Mouse (Mus musculus) midbrain, embryonic 11.5 days (tissue): ENCODE data around the gene Otulin. TPM values are rescaled to one million over a fixed set of nuclear protein-coding genes. Genes with fewer than 3 reads are reported as not detected.
A peak's percentile ranks its signal among the peaks of the same experiment; 100 is the strongest.

Source experiments
- ATAC-seq: fragments of 200-750 bp; cut with Nextera tagmentation; 2 replicates; pipeline ENCODE4 v1.8.0; 2017; ENCODE audit warnings: moderate TSS enrichment, moderate library complexity; ENCODE audit not compliant: low FRiP score
- DNase-seq: peaks from one replicate; pipeline ENCODE4 v3.0.0; 2015; ENCODE audit warnings: low spot score; ENCODE audit errors: missing footprints
- H3K27ac ChIP-seq: fragments of 300-500 bp; sonication (generic); 2 replicates; pipeline ENCODE4 v1.5.1; 2014; ENCODE audit warnings: low read depth, low read length
- H3K27me3 ChIP-seq: fragments of 300-500 bp; sonication (generic); 2 replicates; pipeline ENCODE4 v1.6.1; 2014; ENCODE audit warnings: mild to moderate bottlenecking, low read length, moderate library complexity, mixed read lengths; ENCODE audit not compliant: control insufficient read depth, insufficient read depth
- H3K36me3 ChIP-seq: fragments of 300-500 bp; sonication (generic); 2 replicates; pipeline ENCODE4 v1.6.1; 2014; ENCODE audit warnings: mild to moderate bottlenecking, low read length, moderate library complexity, mixed read lengths; ENCODE audit not compliant: control insufficient read depth, insufficient read depth
- H3K4me1 ChIP-seq: fragments of 300-500 bp; sonication (generic); 2 replicates; pipeline ENCODE4 v1.6.1; 2014; ENCODE audit warnings: low read length; ENCODE audit not compliant: control insufficient read depth, insufficient read depth
- H3K4me2 ChIP-seq: fragments of 300-500 bp; sonication (generic); 2 replicates; pipeline ENCODE4 v1.6.1; 2014; ENCODE audit warnings: mild to moderate bottlenecking, moderate library complexity
- H3K4me3 ChIP-seq: fragments of 300-500 bp; sonication (generic); 2 replicates; pipeline ENCODE4 v1.5.1; 2014; ENCODE audit warnings: low read depth, low read length
- H3K9ac ChIP-seq: fragments of 300-500 bp; sonication (generic); 2 replicates; pipeline ENCODE4 v1.6.1; 2014; ENCODE audit warnings: low read length
- H3K9me3 ChIP-seq: fragments of 300-500 bp; sonication (generic); 2 replicates; pipeline ENCODE4 v1.6.1; 2016; ENCODE audit warnings: low read length; ENCODE audit not compliant: control insufficient read depth
- WGBS: fragments of 180-500 bp; shearing (Covaris S2); extraction: QIAGEN DNeasy Blood & Tissue Kit; methylation state at CpG from one replicate; pipeline ENCODE4 v1.1.7; 2014; 5-methylcytosine and 5-hydroxymethylcytosine counted together
- polyA plus RNA-seq: library from polyadenylated mRNA; unstranded; fragments of >200 nt; fragmentation: Nextera tagmentation; extraction: Ambion mirVana; gene quantifications from 2 replicates; pipeline ENCODE4 v1.2.1, GENCODE M21; 2014

Otulin gene
- polyA plus RNA-seq, 1 experiment from 2014 or later, result 34.0 TPM

GRCm38 (mm10) chr15:27503221-27503620, 127.3 kb downstream of the Otulin start:
- Histone ChIP-seq H3K4me1 (no peaks in the 10 kb centered on the region), H3K4me2 (no peak overlapping the region), H3K36me3 (no peaks in the 10 kb centered on the region), H3K9ac (no peak overlapping the region), H3K4me3 (no peak overlapping the region), H3K27ac (no peak overlapping the region), H3K27me3 (no peaks in the 10 kb centered on the region), H3K9me3 (no peaks in the 10 kb centered on the region)
- ATAC-seq (no peak), DNase-seq (no peak)
- WGBS, result 90% methylated on average over 9 of the region's 9 CpGs

GRCm38 (mm10) chr15:27502338-27502737, 128.2 kb downstream of the Otulin start:
- H3K27me3 ChIP-seq, result no peaks in the 10 kb centered on the region
- no peak overlapping the region for H3K9ac ChIP-seq
- no peaks in the 10 kb centered on the region for H3K9me3 ChIP-seq
- H3K36me3 ChIP-seq, result no peaks in the 10 kb centered on the region
- H3K4me1 ChIP-seq, result peaks cover 1% of the 10 kb centered on the region; the same call in 1 of the 2 replicates
- DNase-seq (no peak), ATAC-seq (no peak)
- no peak overlapping the region for H3K27ac ChIP-seq
- no peak overlapping the region for H3K4me2 ChIP-seq
- H3K4me3 ChIP-seq, result no peak overlapping the region
- 91% methylated on average over 13 of the region's 13 CpGs for WGBS

- Histone ChIP-seq H3K27ac (no peak overlapping the region), H3K9me3 (no peaks in the 10 kb centered on the region), H3K4me1 (peaks cover 8% of the 10 kb centered on the region), H3K4me2 (no peak overlapping the region), H3K9ac (no peak overlapping the region), H3K27me3 (no peaks in the 10 kb centered on the region), H3K4me3 (no peak overlapping the region), H3K36me3 (no peaks in the 10 kb centered on the region)
- no peak for DNase-seq
- 77% methylated on average over 15 of the region's 15 CpGs for WGBS
- ATAC-seq, result no peak
Observed at GRCm38 (mm10) chr15:27500390-27500789, 130.1 kb downstream of the Otulin start.

- H3K9ac ChIP-seq, result no peak overlapping the region
- DNase-seq (no peak), ATAC-seq (no peak)
- no peak overlapping the region for H3K4me3 ChIP-seq
- no peaks in the 10 kb centered on the region for H3K36me3 ChIP-seq
- WGBS, result 85% methylated on average over 5 of the region's 5 CpGs
- no peak overlapping the region for H3K4me2 ChIP-seq
- H3K27ac ChIP-seq, result no peak overlapping the region
- H3K27me3 ChIP-seq, result no peaks in the 10 kb centered on the region
- peaks cover 17% of the 10 kb centered on the region for H3K4me1 ChIP-seq
- H3K9me3 ChIP-seq, result no peaks in the 10 kb centered on the region
Observed at GRCm38 (mm10) chr15:27498078-27498477, 132.4 kb downstream of the Otulin start.

- WGBS, result 64% methylated on average over 7 of the region's 7 CpGs
- no peaks in the 10 kb centered on the region for H3K27me3 ChIP-seq
- H3K9ac ChIP-seq, result no peak overlapping the region
- ATAC-seq (peak; percentile 66), DNase-seq (no peak)
- H3K4me3 ChIP-seq, result no peak overlapping the region
- H3K4me2 ChIP-seq, result 0 out of 2 replicates have a peak overlapping the region, but pooled peaks have one; percentile 7
- H3K27ac ChIP-seq, result peak overlapping the region; percentile 25; the same call in 1 of the 2 replicates
- H3K36me3 ChIP-seq, result no peaks in the 10 kb centered on the region
- no peaks in the 10 kb centered on the region for H3K9me3 ChIP-seq
- peaks cover 21% of the 10 kb centered on the region for H3K4me1 ChIP-seq
Observed at GRCm38 (mm10) chr15:27497300-27497997, 133.0 kb downstream of the Otulin start.

- H3K4me3 ChIP-seq, result no peak overlapping the region
- no peak overlapping the region for H3K4me2 ChIP-seq
- WGBS, result 77% methylated on average over 11 of the region's 11 CpGs
- no peak overlapping the region for H3K27ac ChIP-seq
- H3K9me3 ChIP-seq, result no peaks in the 10 kb centered on the region
- ATAC-seq (peak; percentile 43), DNase-seq (no peak)
- no peaks in the 10 kb centered on the region for H3K27me3 ChIP-seq
- H3K36me3 ChIP-seq, result no peaks in the 10 kb centered on the region
- H3K4me1 ChIP-seq, result peaks cover 21% of the 10 kb centered on the region
- H3K9ac ChIP-seq, result no peak overlapping the region
Observed at GRCm38 (mm10) chr15:27496596-27497299, 133.7 kb downstream of the Otulin start.

- Histone ChIP-seq H3K27me3 (no peaks in the 10 kb centered on the region), H3K4me2 (no peak overlapping the region), H3K4me3 (no peak overlapping the region), H3K27ac (no peak overlapping the region), H3K36me3 (no peaks in the 10 kb centered on the region), H3K4me1 (peaks cover 21% of the 10 kb centered on the region), H3K9ac (no peak overlapping the region), H3K9me3 (no peaks in the 10 kb centered on the region)
- 53% methylated on average over 5 of the region's 5 CpGs for WGBS
- DNase-seq (no peak), ATAC-seq (peak; percentile 61)
Observed at GRCm38 (mm10) chr15:27495981-27496401, 134.5 kb downstream of the Otulin start.

- Histone ChIP-seq H3K9me3 (no peaks in the 10 kb centered on the region), H3K4me2 (no peak overlapping the region), H3K27ac (no peak overlapping the region; the same call in 1 of the 2 replicates), H3K36me3 (no peaks in the 10 kb centered on the region), H3K27me3 (no peaks in the 10 kb centered on the region), H3K9ac (no peak overlapping the region), H3K4me1 (peaks cover 21% of the 10 kb centered on the region), H3K4me3 (no peak overlapping the region)
- ATAC-seq (no peak), DNase-seq (no peak)
- 37% methylated on average over 10 of the region's 10 CpGs for WGBS
Observed at GRCm38 (mm10) chr15:27493516-27493915, 137.0 kb downstream of the Otulin start.

GRCm38 (mm10) chr15:27492734-27493133, 137.8 kb downstream of the Otulin start:
- Histone ChIP-seq H3K36me3 (no peaks in the 10 kb centered on the region), H3K4me3 (no peak overlapping the region), H3K4me1 (peaks cover 24% of the 10 kb centered on the region), H3K9me3 (no peaks in the 10 kb centered on the region), H3K4me2 (no peak overlapping the region), H3K27ac (no peak overlapping the region), H3K27me3 (no peaks in the 10 kb centered on the region), H3K9ac (no peak overlapping the region)
- 41% methylated on average over 1 of the region's 1 CpGs for WGBS
- no peak for ATAC-seq
- DNase-seq, result no peak
